Mouse (Mus musculus): ENCODE measurements around the gene Naa60. TPM values are rescaled to one million over a fixed set of nuclear protein-coding genes. Genes with fewer than 3 reads are reported as not detected.
A peak's percentile ranks its signal among the peaks of the same experiment; 100 is the strongest.

Gene Naa60
- polyA plus RNA-seq, 1 experiment from 2014 or later, result 56.0 TPM

DNA sequence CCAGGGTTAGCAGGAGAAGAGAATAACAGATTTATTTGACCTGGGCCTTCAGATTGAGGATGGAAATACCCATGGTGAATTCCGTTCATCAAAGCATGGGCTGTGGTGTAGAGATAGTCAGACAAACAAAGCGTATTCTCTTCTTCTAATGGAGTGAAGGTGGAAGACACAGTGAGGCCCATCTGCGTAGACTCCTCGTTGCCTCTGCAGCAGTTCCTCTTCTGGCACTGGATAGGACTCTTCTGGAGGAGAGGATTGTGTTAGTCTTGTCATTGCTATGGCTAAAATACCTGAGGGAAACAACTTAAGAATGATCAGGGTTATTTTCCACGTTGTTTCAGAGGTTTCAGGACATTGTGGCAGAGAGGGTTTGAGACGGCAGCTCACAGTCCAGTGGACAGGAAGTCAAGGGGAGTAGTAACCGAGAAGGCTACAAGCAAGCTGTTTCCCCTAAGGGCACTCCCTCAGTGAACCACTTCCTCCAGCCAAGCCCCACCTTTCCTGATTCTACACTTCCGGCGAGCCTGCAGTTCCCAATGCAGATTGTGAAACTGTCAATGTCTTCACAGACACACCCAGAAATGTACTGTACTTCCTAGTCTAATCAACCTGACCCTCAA is 23.1 kb downstream of the Naa60 start:
- Histone ChIP-seq H3K4me1 (no peaks in the 10 kb centered on the region), H3K4me2 (no peak overlapping the region), H3K27ac (no peak overlapping the region), H3K9me3 (no peaks in the 10 kb centered on the region), H3K4me3 (no peak overlapping the region), H3K9ac (no peak overlapping the region), H3K27me3 (no peaks in the 10 kb centered on the region), H3K36me3 (peaks cover 41% of the 10 kb centered on the region)
- no peak for ATAC-seq (ENCODE audit: insufficient number of reproducible peaks, low FRiP score, low TSS enrichment, low read depth)
- WGBS, result 65% methylated on average over 9 of the region's 9 CpGs

DNA sequence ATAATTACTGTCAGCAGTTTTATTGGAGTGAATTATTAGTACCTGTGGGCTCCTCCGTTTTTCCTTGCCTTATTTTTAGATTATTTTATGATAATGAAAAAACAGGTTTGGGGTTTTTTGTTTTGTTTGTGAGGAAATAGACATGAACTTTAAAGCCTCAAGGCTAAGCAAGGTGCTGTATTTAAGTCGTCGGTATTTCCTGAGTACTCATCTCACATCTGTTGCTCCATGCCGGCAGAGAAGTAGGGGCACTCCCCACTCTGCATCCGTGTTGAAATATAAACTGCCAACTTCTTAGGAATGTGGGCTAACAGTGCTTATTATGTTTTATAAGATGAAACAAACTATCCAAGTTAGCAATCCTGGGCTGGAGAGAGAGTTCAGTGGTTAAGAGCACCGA is 23.9 kb downstream of the Naa60 start:
- WGBS, result 66% methylated on average over 6 of the region's 6 CpGs
- H3K4me2 ChIP-seq, result no peak overlapping the region
- no peaks in the 10 kb centered on the region for H3K9me3 ChIP-seq
- H3K27me3 ChIP-seq, result no peaks in the 10 kb centered on the region
- H3K4me3 ChIP-seq, result no peak overlapping the region
- H3K27ac ChIP-seq, result no peak overlapping the region
- H3K9ac ChIP-seq, result no peak overlapping the region
- no peaks in the 10 kb centered on the region for H3K4me1 ChIP-seq
- no peak for ATAC-seq (ENCODE audit: insufficient number of reproducible peaks, low FRiP score, low TSS enrichment, low read depth)
- peaks cover 48% of the 10 kb centered on the region for H3K36me3 ChIP-seq

DNA sequence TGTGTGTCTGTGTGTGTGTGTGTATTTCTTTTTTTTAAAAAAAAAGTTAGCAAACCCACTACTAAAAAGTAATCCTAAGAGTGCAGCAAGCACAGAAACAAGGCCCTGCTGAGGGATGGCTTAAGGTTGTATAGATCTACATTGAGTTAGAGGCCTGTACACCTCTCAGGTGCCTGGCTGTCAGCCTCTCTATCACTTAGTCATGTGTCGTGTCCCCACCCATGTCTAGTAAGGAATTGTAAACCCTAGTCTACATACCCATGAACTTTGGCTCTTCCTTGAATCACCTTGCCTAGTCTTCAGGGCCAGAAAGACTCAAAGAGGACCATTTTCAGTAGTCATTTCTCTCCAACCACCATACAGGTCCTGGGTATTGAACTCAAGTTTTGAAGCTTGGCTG is 24.4 kb downstream of the Naa60 start:
- no peak overlapping the region for H3K4me3 ChIP-seq
- no peak overlapping the region for H3K4me2 ChIP-seq
- peaks cover 52% of the 10 kb centered on the region for H3K36me3 ChIP-seq
- no peaks in the 10 kb centered on the region for H3K27me3 ChIP-seq
- H3K27ac ChIP-seq, result no peak overlapping the region
- ATAC-seq (ENCODE audit: insufficient number of reproducible peaks, low FRiP score, low TSS enrichment, low read depth), result no peak
- H3K4me1 ChIP-seq, result no peaks in the 10 kb centered on the region
- 86% methylated on average over 1 of the region's 1 CpGs for WGBS
- H3K9ac ChIP-seq, result no peak overlapping the region
- no peaks in the 10 kb centered on the region for H3K9me3 ChIP-seq

DNA sequence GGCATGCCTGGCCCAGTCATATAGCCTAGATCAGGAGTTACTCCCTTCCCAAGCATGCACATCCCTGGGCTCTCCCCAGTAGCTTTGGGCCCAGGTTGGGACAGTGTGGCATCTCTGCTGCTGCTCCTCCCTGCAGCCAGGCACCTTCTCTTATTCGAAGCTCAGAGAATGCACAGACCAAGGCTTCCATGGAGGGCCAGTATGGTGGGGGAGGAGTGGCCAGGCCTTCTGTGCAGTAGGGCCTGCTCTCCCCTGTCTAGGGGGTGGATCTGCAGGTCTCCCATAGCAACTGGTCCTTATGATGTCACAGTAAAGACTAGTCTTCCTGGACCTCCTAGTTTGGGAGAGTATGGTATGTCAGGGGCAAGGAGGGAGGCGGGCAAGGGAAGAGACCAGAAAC is 35.3 kb downstream of the Naa60 start:
- no peak overlapping the region for H3K4me2 ChIP-seq
- H3K36me3 ChIP-seq, result peaks cover 44% of the 10 kb centered on the region
- H3K27ac ChIP-seq, result no peak overlapping the region
- H3K4me3 ChIP-seq, result no peak overlapping the region
- peaks cover 9% of the 10 kb centered on the region for H3K4me1 ChIP-seq
- no peaks in the 10 kb centered on the region for H3K9me3 ChIP-seq
- no peak overlapping the region for H3K9ac ChIP-seq
- ATAC-seq (ENCODE audit: insufficient number of reproducible peaks, low FRiP score, low TSS enrichment, low read depth), result no peak
- H3K27me3 ChIP-seq, result no peaks in the 10 kb centered on the region
- WGBS, result 74% methylated on average over 2 of the region's 2 CpGs

DNA sequence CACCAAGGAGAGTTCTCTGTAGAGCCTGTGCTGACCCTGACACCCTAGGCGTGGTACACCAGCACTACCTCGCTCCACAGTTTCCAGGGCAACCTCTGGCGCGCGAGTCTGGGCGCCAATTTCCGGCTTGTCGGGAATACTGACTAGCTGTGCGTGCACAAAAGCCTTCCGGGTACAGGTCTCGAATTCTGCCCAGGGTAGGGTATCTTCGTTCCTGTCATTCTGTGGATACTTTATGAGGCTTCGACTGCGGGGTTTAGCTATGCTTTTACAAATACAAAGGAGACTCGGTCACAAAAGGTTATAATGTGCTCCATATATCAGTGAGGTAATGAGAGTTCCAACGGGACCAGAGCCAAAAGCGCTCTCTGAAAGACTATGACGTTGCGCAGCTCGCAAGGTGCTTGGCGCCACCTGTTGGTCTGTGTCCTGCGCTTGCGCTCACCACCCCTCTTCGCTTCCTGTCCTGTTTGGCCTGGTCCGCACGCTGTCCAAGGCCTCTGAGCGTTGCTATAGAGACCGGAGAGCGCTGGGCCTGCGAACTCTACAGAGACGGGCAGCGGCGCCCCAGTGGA is 36.4 kb downstream of the Naa60 start, which contains the start of the genes 1700037C18Rik and Cluap1:
Gene 1700037C18Rik, minus strand, starts transcription at position 153 of the 575 bp plus-strand sequence.
Gene Cluap1, plus strand, starts transcription at position 265 of the 575 bp plus-strand sequence.
- under 1% methylated on average over 33 of the region's 33 CpGs for WGBS

DNA sequence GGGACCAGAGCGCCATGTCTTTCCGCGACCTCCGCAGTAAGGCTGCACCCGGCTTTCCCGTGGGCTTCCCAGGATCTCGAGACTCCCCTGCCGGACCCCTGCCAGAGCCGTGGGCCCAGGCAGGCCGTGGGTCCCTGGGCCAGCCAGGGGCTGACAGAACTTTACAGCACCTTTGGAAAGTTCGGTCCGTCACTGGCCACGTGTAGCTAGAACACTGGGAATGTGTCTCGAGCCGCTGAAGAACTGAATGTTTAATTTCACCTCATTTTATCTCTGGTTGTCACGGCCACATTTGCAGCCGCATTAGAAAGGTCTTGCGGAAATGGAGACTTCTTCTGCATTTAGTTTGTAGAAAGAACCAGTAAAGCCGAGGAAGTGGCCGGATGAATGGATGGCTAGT is 36.9 kb downstream of the Naa60 start:
- peak overlapping the region; percentile 79 for H3K27ac ChIP-seq
- H3K27me3 ChIP-seq, result no peaks in the 10 kb centered on the region
- peak overlapping the region; percentile 77 for H3K4me2 ChIP-seq
- peaks cover 9% of the 10 kb centered on the region for H3K4me1 ChIP-seq
- WGBS, result 6% methylated on average over 20 of the region's 20 CpGs
- H3K9me3 ChIP-seq, result no peaks in the 10 kb centered on the region
- H3K36me3 ChIP-seq, result peaks cover 44% of the 10 kb centered on the region
- peak overlapping the region; percentile 78 for H3K9ac ChIP-seq
- H3K4me3 ChIP-seq, result peak overlapping the region; percentile 68
- no peak; the same call in 1 of the 2 replicates for ATAC-seq (ENCODE audit: insufficient number of reproducible peaks, low FRiP score, low TSS enrichment, low read depth)

More for the DNA sequence above, 36.4 kb downstream of the Naa60 start, which contains the start of the genes 1700037C18Rik and Cluap1:
- peak; percentile 92 for ATAC-seq (ENCODE audit: insufficient number of reproducible peaks, low FRiP score, low TSS enrichment, low read depth)
- peak within 1 kb of the TSS; percentile 68 for H3K4me3 ChIP-seq
- H3K27me3 ChIP-seq, result no peaks in the 10 kb centered on the region
- H3K36me3 ChIP-seq, result peaks cover 44% of the 10 kb centered on the region
- H3K27ac ChIP-seq, result peak within 1 kb of the TSS; percentile 79
- H3K9ac ChIP-seq, result peak within 1 kb of the TSS; percentile 78
- H3K4me2 ChIP-seq, result peak within 1 kb of the TSS; percentile 77
- no peaks in the 10 kb centered on the region for H3K9me3 ChIP-seq
- peaks cover 9% of the 10 kb centered on the region for H3K4me1 ChIP-seq

DNA sequence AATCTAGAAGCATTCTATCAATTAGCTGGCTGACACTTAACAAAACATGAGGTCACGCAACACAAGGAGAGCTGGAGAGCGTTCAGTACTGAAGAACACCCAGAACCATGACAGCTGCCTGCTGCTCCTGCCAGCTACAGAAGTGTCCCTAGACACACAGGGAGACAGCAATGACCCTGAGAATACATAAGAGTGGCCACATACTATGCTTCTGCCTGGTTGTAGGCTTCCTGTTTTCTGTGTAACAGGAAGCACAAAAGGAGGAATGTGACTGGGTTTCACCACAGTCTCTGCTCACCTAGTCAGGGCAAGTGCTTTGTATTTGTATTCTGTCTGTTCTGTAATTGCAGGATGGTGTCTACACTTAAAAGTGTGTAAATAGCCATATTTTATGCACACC is 48.6 kb downstream of the Naa60 start:
- Histone ChIP-seq H3K36me3 (peaks cover 55% of the 10 kb centered on the region), H3K27me3 (no peaks in the 10 kb centered on the region), H3K4me3 (no peak overlapping the region), H3K4me1 (0 out of 2 replicates have a peak, but pooled peaks cover 4% of the 10 kb centered on the region), H3K9ac (no peak overlapping the region), H3K27ac (no peak overlapping the region), H3K4me2 (no peak overlapping the region), H3K9me3 (no peaks in the 10 kb centered on the region)
- 94% methylated on average over 2 of the region's 2 CpGs for WGBS
- ATAC-seq (ENCODE audit: insufficient number of reproducible peaks, low FRiP score, low TSS enrichment, low read depth), result no peak

DNA sequence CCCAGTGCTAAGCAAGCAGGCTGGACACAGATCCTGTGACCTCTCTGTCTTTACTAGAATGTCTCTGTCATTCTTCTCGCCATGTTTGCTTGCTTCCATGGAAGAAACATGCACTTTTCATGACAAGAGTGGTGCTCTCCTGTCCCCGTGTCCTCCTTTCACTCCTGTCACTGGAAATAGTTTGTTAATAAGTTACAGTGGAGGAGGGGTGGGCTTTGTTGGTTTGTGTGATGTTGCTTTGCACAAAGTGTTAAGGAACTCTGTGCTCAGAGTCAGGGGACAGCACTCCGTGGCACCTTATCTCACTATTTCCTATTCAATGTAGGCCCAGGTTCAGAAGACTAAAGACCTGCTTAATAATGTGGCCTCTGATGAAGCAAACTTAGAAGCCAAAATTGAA is 51.3 kb downstream of the Naa60 start:
- Histone ChIP-seq H3K4me2 (no peak overlapping the region), H3K27me3 (no peaks in the 10 kb centered on the region), H3K4me3 (no peak overlapping the region), H3K4me1 (0 out of 2 replicates have a peak, but pooled peaks cover 4% of the 10 kb centered on the region), H3K9ac (no peak overlapping the region), H3K27ac (peak overlapping the region; percentile 80), H3K9me3 (no peaks in the 10 kb centered on the region), H3K36me3 (peaks cover 54% of the 10 kb centered on the region)
- WGBS, result 77% methylated on average over 3 of the region's 3 CpGs
- ATAC-seq (ENCODE audit: insufficient number of reproducible peaks, low FRiP score, low TSS enrichment, low read depth), result no peak

DNA sequence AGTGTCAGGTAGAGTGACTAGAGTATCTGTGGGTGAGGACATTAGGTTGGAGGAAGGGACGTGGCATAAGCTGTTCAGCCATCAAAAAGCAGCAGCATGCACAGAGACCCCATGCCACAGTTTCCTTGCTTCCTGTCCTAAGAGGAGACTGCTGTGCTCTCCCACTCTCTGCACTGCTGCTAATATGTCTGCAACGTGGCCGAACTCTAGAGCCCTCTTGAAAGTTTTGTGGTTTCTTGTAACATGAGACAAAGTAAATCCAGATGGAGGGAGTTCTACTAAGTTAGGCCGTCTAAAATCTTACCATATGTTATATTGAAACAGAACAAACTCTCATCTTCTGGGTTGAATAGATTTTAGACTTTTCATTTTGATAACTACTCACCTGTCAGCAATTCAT is 51.8 kb downstream of the Naa60 start:
- no peaks in the 10 kb centered on the region for H3K9me3 ChIP-seq
- no peak overlapping the region for H3K4me3 ChIP-seq
- no peak overlapping the region for H3K4me2 ChIP-seq
- H3K36me3 ChIP-seq, result peaks cover 56% of the 10 kb centered on the region
- H3K27me3 ChIP-seq, result no peaks in the 10 kb centered on the region
- peak overlapping the region; percentile 80 for H3K27ac ChIP-seq
- no peak overlapping the region for H3K9ac ChIP-seq
- 35% methylated on average over 4 of the region's 4 CpGs for WGBS
- ATAC-seq (ENCODE audit: insufficient number of reproducible peaks, low FRiP score, low TSS enrichment, low read depth), result peak; percentile 79; the same call in 1 of the 2 replicates
- H3K4me1 ChIP-seq, result 0 out of 2 replicates have a peak, but pooled peaks cover 4% of the 10 kb centered on the region

DNA sequence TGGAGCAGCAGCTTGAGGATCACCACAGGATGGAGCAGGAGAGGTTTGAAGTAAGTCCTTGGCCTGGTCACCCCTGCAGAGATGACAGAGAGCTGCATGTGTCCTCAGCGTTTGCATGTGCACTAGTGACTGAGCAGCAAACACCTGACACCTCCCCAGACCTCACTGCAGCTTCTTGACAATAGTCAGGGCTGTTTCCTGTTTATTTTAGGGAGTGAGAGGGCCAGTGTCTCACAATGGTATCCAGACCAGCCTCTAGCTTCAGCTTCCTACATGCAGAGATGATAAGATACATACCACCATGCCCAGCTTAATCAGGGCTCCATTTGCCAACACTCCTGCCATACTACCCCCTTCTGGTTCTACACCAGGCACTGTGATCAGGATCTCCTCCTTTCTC is 56.4 kb downstream of the Naa60 start:
- WGBS, result 81% methylated on average over 1 of the region's 1 CpGs
- Histone ChIP-seq H3K9ac (no peak overlapping the region), H3K4me3 (no peak overlapping the region), H3K4me1 (0 out of 2 replicates have a peak, but pooled peaks cover 1% of the 10 kb centered on the region), H3K27ac (no peak overlapping the region), H3K27me3 (no peaks in the 10 kb centered on the region), H3K9me3 (no peaks in the 10 kb centered on the region), H3K4me2 (no peak overlapping the region), H3K36me3 (peaks cover 70% of the 10 kb centered on the region)
- ATAC-seq (ENCODE audit: insufficient number of reproducible peaks, low FRiP score, low TSS enrichment, low read depth), result no peak

DNA sequence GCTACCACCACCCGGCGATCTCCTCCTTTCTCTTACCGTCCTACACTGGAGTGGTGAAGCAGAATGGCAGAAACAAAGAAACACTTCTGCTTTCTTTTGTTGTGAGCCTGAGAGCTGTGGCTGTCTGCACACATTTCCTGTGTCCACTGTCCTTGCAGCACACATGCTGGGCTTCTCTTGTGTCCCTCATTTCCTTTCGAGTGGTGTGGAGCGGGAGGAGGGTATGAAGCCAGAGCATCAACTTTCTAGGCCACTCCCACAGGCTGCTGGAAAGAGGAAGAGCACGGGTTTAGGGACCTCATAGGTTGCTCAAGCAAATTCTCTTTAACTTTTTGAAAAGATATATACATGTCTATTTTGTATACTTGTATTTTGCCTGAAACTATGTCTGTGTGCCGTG is 57.0 kb downstream of the Naa60 start:
- 84% methylated on average over 7 of the region's 7 CpGs for WGBS
- Histone ChIP-seq H3K4me1 (no peaks in the 10 kb centered on the region), H3K9ac (no peak overlapping the region), H3K9me3 (no peaks in the 10 kb centered on the region), H3K36me3 (peaks cover 71% of the 10 kb centered on the region), H3K27me3 (no peaks in the 10 kb centered on the region), H3K4me2 (no peak overlapping the region), H3K27ac (no peak overlapping the region), H3K4me3 (no peak overlapping the region)
- ATAC-seq (ENCODE audit: insufficient number of reproducible peaks, low FRiP score, low TSS enrichment, low read depth), result no peak

DNA sequence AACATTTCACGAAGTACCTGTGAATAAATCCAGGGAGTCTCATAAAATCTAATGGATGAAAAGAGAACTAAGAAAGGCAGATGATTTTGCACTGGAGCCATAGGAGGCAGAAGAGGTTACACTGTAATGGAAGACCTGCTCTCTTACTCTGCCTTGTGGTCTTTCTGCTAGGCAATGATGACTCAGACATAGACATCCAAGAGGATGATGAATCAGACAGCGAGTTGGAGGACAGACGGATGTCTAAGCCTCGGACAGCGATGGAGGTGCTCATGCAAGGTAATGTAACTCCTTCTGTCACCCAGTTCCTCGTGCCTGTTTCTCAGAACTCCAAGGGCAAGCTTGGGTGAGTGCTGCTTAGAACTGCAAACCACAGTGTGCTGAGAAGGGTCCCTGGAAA is 61.4 kb downstream of the Naa60 start:
- Histone ChIP-seq H3K27me3 (no peaks in the 10 kb centered on the region), H3K9ac (no peak overlapping the region), H3K4me1 (no peaks in the 10 kb centered on the region), H3K27ac (no peak overlapping the region), H3K4me3 (no peak overlapping the region), H3K36me3 (peaks cover 81% of the 10 kb centered on the region), H3K9me3 (no peaks in the 10 kb centered on the region), H3K4me2 (no peak overlapping the region)
- WGBS, result 92% methylated on average over 6 of the region's 6 CpGs
- ATAC-seq (ENCODE audit: insufficient number of reproducible peaks, low FRiP score, low TSS enrichment, low read depth), result no peak
